Mouse (Mus musculus): Measurements from ENCODE around the gene Spink4. TPM values are rescaled to one million over a fixed set of nuclear protein-coding genes. Genes with fewer than 3 reads are reported as not detected.
"Not testable (repeated sequence)": the region's sequence is repeated elsewhere in the genome, so short reads cannot be mapped to it uniquely, and the experiment has no call there.

Spink4 gene
- total RNA-seq, 1 experiment from 2014 or later: 5.2 TPM

GRCm38 (mm10) chr4:40906298-40906697, 13.6 kb upstream of the Spink4 start:
- no peak for DNase-seq

- peak; percentile 53 for DNase-seq
These were observed 11.4 kb upstream of the Spink4 start for GRCm38 (mm10) chr4:40908261-40908969.

- no peak for DNase-seq
These were observed 5.5 kb upstream of the Spink4 start for GRCm38 (mm10) chr4:40914287-40914867.

- DNase-seq: no peak
These were observed 3.9 kb upstream of the Spink4 start for GRCm38 (mm10) chr4:40915947-40916346.

- DNase-seq: no peak
These were observed 3.2 kb upstream of the Spink4 start for GRCm38 (mm10) chr4:40916592-40917155.

- DNase-seq: no peak
These were observed 724 bp downstream of the Spink4 start for GRCm38 (mm10) chr4:40920576-40920975.

GRCm38 (mm10) chr4:40921288-40921687, 1.4 kb downstream of the Spink4 start:
- no peak for DNase-seq

GRCm38 (mm10) chr4:40923087-40923651, 3.3 kb downstream of the Spink4 start:
- peak; percentile 14 for DNase-seq

GRCm38 (mm10) chr4:40925568-40925967, 5.7 kb downstream of the Spink4 start:
- no peak for DNase-seq

- DNase-seq: no peak
These were observed 9.2 kb downstream of the Spink4 start for GRCm38 (mm10) chr4:40929046-40929445.

GRCm38 (mm10) chr4:40933694-40934093, 13.8 kb downstream of the Spink4 start:
- DNase-seq: no peak

GRCm38 (mm10) chr4:40934369-40934768, 14.5 kb downstream of the Spink4 start:
- not testable (repeated sequence) for DNase-seq

GRCm38 (mm10) chr4:40936175-40936839, 16.5 kb downstream of the Spink4 start:
- peak; percentile 43 for DNase-seq

GRCm38 (mm10) chr4:40938793-40939192, 18.9 kb downstream of the Spink4 start:
- no peak for DNase-seq

GRCm38 (mm10) chr4:40943651-40944050, 23.8 kb downstream of the Spink4 start:
- no peak for DNase-seq

GRCm38 (mm10) chr4:40946516-40947121, 26.8 kb downstream of the Spink4 start:
- no peak for DNase-seq

GRCm38 (mm10) chr4:40947565-40948159, 27.8 kb downstream of the Spink4 start:
- DNase-seq: no peak

GRCm38 (mm10) chr4:40948160-40948708, 28.4 kb downstream of the Spink4 start, which contains the start of the genes Bag1 and Chmp5:
Gene Bag1, minus strand, starts transcription at chr4:40948294.
Gene Chmp5, plus strand, starts transcription at chr4:40948407.
- peak; percentile 99 for DNase-seq

GRCm38 (mm10) chr4:40953521-40953920, 33.7 kb downstream of the Spink4 start:
- DNase-seq: no peak

GRCm38 (mm10) chr4:40955942-40956341, 36.1 kb downstream of the Spink4 start:
- no peak for DNase-seq

- no peak for DNase-seq
These were observed 43.7 kb downstream of the Spink4 start for GRCm38 (mm10) chr4:40963536-40963935.

Data from adrenal gland, postnatal 25 days (tissue).